Mouse (Mus musculus): Measurements from ENCODE around the gene Sst. TPM values are rescaled to one million over a fixed set of nuclear protein-coding genes. Genes with fewer than 3 reads are reported as not detected.
"Not testable (repeated sequence)": the region's sequence is repeated elsewhere in the genome, so short reads cannot be mapped to it uniquely, and the experiment has no call there.

Gene Sst
- polyA plus RNA-seq, 1 experiment: not detected

GRCm38 (mm10) chr16:23921697-23922096 lies 30.9 kb upstream of the Sst start:
- H3K4me3 ChIP-seq (ENCODE audit: control insufficient read depth, low read depth, low read length): no peak overlapping the region
- H3K36me3 ChIP-seq (ENCODE audit: control insufficient read depth, insufficient read depth, low read length): no peaks in the 10 kb centered on the region
- H3K27ac ChIP-seq (ENCODE audit: control insufficient read depth, insufficient read depth, low read depth, low read length): no peak overlapping the region
- H3K27me3 ChIP-seq (ENCODE audit: control insufficient read depth, insufficient read depth, low read length): no peaks in the 10 kb centered on the region
- no peaks in the 10 kb centered on the region for H3K4me1 ChIP-seq (ENCODE audit: control insufficient read depth, insufficient read depth, low read length)
- TF ChIP-seq POLR2A (IDR thresholded peaks at IDR 0.05; ENCODE audit: control insufficient read depth, low read depth, low read length) (no peak), CTCF (IDR thresholded peaks at IDR 0.05; ENCODE audit: control insufficient read depth, insufficient read depth, insufficient replicate concordance, low read depth, low read length) (no peak)

GRCm38 (mm10) chr16:23919418-23919817 lies 28.7 kb upstream of the Sst start:
- H3K4me3 ChIP-seq (ENCODE audit: control insufficient read depth, low read depth, low read length): no peak overlapping the region
- H3K36me3 ChIP-seq (ENCODE audit: control insufficient read depth, insufficient read depth, low read length): no peaks in the 10 kb centered on the region
- H3K4me1 ChIP-seq (ENCODE audit: control insufficient read depth, insufficient read depth, low read length): no peaks in the 10 kb centered on the region
- H3K27me3 ChIP-seq (ENCODE audit: control insufficient read depth, insufficient read depth, low read length): no peaks in the 10 kb centered on the region
- TF ChIP-seq CTCF (IDR thresholded peaks at IDR 0.05; ENCODE audit: control insufficient read depth, insufficient read depth, insufficient replicate concordance, low read depth, low read length) (no peak), POLR2A (IDR thresholded peaks at IDR 0.05; ENCODE audit: control insufficient read depth, low read depth, low read length) (no peak)
- no peak overlapping the region for H3K27ac ChIP-seq (ENCODE audit: control insufficient read depth, insufficient read depth, low read depth, low read length)

DNA sequence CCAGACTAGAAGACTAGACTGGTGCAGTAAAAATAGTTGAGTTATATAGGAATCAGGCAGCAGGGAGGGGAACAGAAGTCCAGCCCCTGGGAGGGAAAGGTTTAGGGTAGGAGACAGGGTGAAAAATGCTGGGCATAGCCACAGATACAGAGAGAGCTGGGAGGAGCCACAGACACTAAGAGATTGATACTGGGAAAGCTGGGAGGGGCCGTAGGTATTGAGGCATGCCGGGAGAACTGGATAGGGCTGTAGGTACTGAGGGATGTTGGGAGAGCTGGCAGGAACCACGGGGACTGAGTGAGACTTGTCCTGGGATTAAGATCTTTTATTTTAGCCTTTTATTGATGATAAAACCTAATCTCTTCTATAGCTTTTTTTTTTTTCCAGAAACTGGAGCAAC lies 22.6 kb upstream of the Sst start:
- Histone ChIP-seq H3K27me3 (ENCODE audit: control insufficient read depth, insufficient read depth, low read length) (no peaks in the 10 kb centered on the region), H3K36me3 (ENCODE audit: control insufficient read depth, insufficient read depth, low read length) (no peaks in the 10 kb centered on the region), H3K4me3 (ENCODE audit: control insufficient read depth, low read depth, low read length) (no peak overlapping the region), H3K27ac (ENCODE audit: control insufficient read depth, insufficient read depth, low read depth, low read length) (no peak overlapping the region), H3K4me1 (ENCODE audit: control insufficient read depth, insufficient read depth, low read length) (peaks cover 6% of the 10 kb centered on the region; the same call in 1 of the 2 replicates)
- no peak for TF ChIP-seq POLR2A (IDR thresholded peaks at IDR 0.05; ENCODE audit: control insufficient read depth, low read depth, low read length)
- TF ChIP-seq CTCF (IDR thresholded peaks at IDR 0.05; ENCODE audit: control insufficient read depth, insufficient read depth, insufficient replicate concordance, low read depth, low read length): no peak

DNA sequence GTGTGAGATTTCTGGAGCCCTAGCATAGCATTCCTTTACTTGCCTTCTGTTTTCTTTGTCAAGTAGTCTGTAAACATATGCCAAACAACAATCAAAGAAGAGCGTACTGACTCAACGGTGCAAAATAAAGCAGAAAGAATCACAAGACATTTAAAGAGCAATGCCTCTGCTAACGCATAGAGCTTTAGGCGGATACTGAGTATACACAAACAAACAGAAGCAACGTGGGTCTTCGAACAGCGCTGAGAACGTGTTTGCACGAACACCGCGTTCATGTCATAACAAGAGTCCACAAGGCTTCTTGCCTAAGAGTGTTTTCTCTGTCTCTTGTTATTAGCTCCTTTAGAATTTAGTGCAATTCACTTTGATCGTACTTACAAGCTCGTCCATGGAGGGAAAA lies 22.0 kb upstream of the Sst start:
- H3K27ac ChIP-seq (ENCODE audit: control insufficient read depth, insufficient read depth, low read depth, low read length): no peak overlapping the region
- H3K27me3 ChIP-seq (ENCODE audit: control insufficient read depth, insufficient read depth, low read length): no peaks in the 10 kb centered on the region
- TF ChIP-seq POLR2A (IDR thresholded peaks at IDR 0.05; ENCODE audit: control insufficient read depth, low read depth, low read length) (no peak), CTCF (IDR thresholded peaks at IDR 0.05; ENCODE audit: control insufficient read depth, insufficient read depth, insufficient replicate concordance, low read depth, low read length) (no peak)
- no peaks in the 10 kb centered on the region for H3K36me3 ChIP-seq (ENCODE audit: control insufficient read depth, insufficient read depth, low read length)
- peaks cover 6% of the 10 kb centered on the region; the same call in 1 of the 2 replicates for H3K4me1 ChIP-seq (ENCODE audit: control insufficient read depth, insufficient read depth, low read length)
- H3K4me3 ChIP-seq (ENCODE audit: control insufficient read depth, low read depth, low read length): no peak overlapping the region

GRCm38 (mm10) chr16:23909015-23909354 lies 18.2 kb upstream of the Sst start:
- H3K4me3 ChIP-seq (ENCODE audit: control insufficient read depth, low read depth, low read length); H3K4me1 ChIP-seq (ENCODE audit: control insufficient read depth, insufficient read depth, low read length); H3K36me3 ChIP-seq (ENCODE audit: control insufficient read depth, insufficient read depth, low read length); H3K27ac ChIP-seq (ENCODE audit: control insufficient read depth, insufficient read depth, low read depth, low read length); H3K27me3 ChIP-seq (ENCODE audit: control insufficient read depth, insufficient read depth, low read length): not testable (repeated sequence)

- not testable (repeated sequence) for H3K27ac ChIP-seq (ENCODE audit: control insufficient read depth, insufficient read depth, low read depth, low read length); H3K36me3 ChIP-seq (ENCODE audit: control insufficient read depth, insufficient read depth, low read length); H3K27me3 ChIP-seq (ENCODE audit: control insufficient read depth, insufficient read depth, low read length); H3K4me3 ChIP-seq (ENCODE audit: control insufficient read depth, low read depth, low read length); H3K4me1 ChIP-seq (ENCODE audit: control insufficient read depth, insufficient read depth, low read length)
These were observed 17.6 kb upstream of the Sst start for GRCm38 (mm10) chr16:23908076-23909014.

DNA sequence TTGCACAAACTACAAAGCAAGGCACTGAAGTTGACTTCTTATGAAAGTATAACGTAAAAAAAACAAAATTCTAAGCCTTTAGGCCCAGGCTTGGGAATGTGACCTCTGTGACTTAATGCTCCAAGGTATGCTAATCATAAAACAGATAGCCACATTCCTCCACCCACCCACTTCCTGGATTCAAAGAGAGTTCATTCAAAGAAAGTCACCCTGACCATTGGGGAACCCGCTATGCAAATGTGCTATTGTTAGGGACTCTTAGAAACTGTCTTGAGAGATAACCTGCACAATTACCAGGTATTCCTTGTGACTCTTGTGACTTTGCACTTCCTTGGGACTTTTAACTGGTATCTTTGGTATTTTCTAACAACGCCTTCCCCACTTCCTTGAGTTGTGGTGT lies 15.8 kb upstream of the Sst start:
- H3K27me3 ChIP-seq (ENCODE audit: control insufficient read depth, insufficient read depth, low read length); H3K36me3 ChIP-seq (ENCODE audit: control insufficient read depth, insufficient read depth, low read length); H3K4me1 ChIP-seq (ENCODE audit: control insufficient read depth, insufficient read depth, low read length); H3K27ac ChIP-seq (ENCODE audit: control insufficient read depth, insufficient read depth, low read depth, low read length); H3K4me3 ChIP-seq (ENCODE audit: control insufficient read depth, low read depth, low read length): not testable (repeated sequence)

GRCm38 (mm10) chr16:23901411-23901810 lies 10.7 kb upstream of the Sst start:
- Histone ChIP-seq H3K27me3 (ENCODE audit: control insufficient read depth, insufficient read depth, low read length) (no peaks in the 10 kb centered on the region), H3K36me3 (ENCODE audit: control insufficient read depth, insufficient read depth, low read length) (no peaks in the 10 kb centered on the region), H3K4me3 (ENCODE audit: control insufficient read depth, low read depth, low read length) (peak overlapping the region; percentile 65; the same call in 1 of the 2 replicates), H3K27ac (ENCODE audit: control insufficient read depth, insufficient read depth, low read depth, low read length) (no peak overlapping the region), H3K4me1 (ENCODE audit: control insufficient read depth, insufficient read depth, low read length) (peaks cover 8% of the 10 kb centered on the region)
- TF ChIP-seq POLR2A (IDR thresholded peaks at IDR 0.05; ENCODE audit: control insufficient read depth, low read depth, low read length): no peak
- no peak for TF ChIP-seq CTCF (IDR thresholded peaks at IDR 0.05; ENCODE audit: control insufficient read depth, insufficient read depth, insufficient replicate concordance, low read depth, low read length)

Data from testis, adult 2 months (tissue).